Mouse (Mus musculus) liver, postnatal 0 days (tissue): ENCODE results near the gene Msi2. TPM values are rescaled to one million over a fixed set of nuclear protein-coding genes. Genes with fewer than 3 reads are reported as not detected.

Experiments used
- ATAC-seq: fragments of 200-750 bp; cut with Nextera tagmentation; 2 replicates; pipeline ENCODE4 v1.8.0; 2017; ENCODE audit warnings: mild to moderate bottlenecking, moderate library complexity
- DNase-seq: peaks from one replicate; pipeline ENCODE4 v3.0.0-alpha.2; 2016
- H3K27ac ChIP-seq: fragments of 300-500 bp; sonication (generic); 2 replicates; pipeline ENCODE4 v1.5.1; 2014; ENCODE audit warnings: antibody characterized with exemption, moderate library complexity, mild to moderate bottlenecking, low read depth
- H3K27me3 ChIP-seq: fragments of 300-500 bp; sonication (generic); 2 replicates; pipeline ENCODE4 v1.6.1; 2014; ENCODE audit warnings: low read length, control low read depth, mixed read lengths; ENCODE audit not compliant: insufficient read depth
- H3K36me3 ChIP-seq: fragments of 300-500 bp; sonication (generic); replicated peaks from 2 replicates; pipeline ENCODE4 v1.6.1; 2014; ENCODE audit warnings: mild to moderate bottlenecking, control low read depth, low read length, moderate library complexity, mixed read lengths; ENCODE audit not compliant: insufficient read depth
- H3K4me1 ChIP-seq: fragments of 300-500 bp; sonication (generic); 2 replicates; pipeline ENCODE4 v1.6.1; 2014; ENCODE audit warnings: antibody characterized with exemption, mild to moderate bottlenecking, control low read depth; ENCODE audit not compliant: insufficient read depth
- H3K4me2 ChIP-seq: fragments of 300-500 bp; sonication (generic); 2 replicates; pipeline ENCODE4 v1.6.1; 2014; ENCODE audit warnings: low read depth, mild to moderate bottlenecking, low read length, moderate library complexity, mixed read lengths
- H3K4me3 ChIP-seq: fragments of 300-500 bp; sonication (generic); 2 replicates; pipeline ENCODE4 v1.5.1; 2014; ENCODE audit warnings: low read depth, low read length
- H3K9ac ChIP-seq: fragments of 300-500 bp; sonication (generic); replicated peaks from 2 replicates; pipeline ENCODE4 v1.6.1; 2014; ENCODE audit warnings: mild to moderate bottlenecking, moderate library complexity
- H3K9me3 ChIP-seq: fragments of 300-500 bp; sonication (generic); 2 replicates; pipeline ENCODE4 v1.6.1; 2016; ENCODE audit warnings: mild to moderate bottlenecking, control low read depth, low read length, mixed read lengths
- CTCF ChIP-seq: sonication (generic); IDR thresholded peaks from 2 replicates; pipeline ENCODE4 v1.5.1; 2016; ENCODE audit warnings: antibody characterized with exemption, low read depth
- EP300 ChIP-seq: IDR thresholded peaks from 2 replicates; pipeline ENCODE4 v1.6.1; 2016; ENCODE audit warnings: antibody characterized with exemption, low read depth, mild to moderate bottlenecking
- WGBS: fragments of 180-500 bp; shearing (Covaris S2); extraction: QIAGEN DNeasy Blood & Tissue Kit; methylation state at CpG from one replicate; pipeline ENCODE4 v1.1.7; 2014; ENCODE audit not compliant: insufficient replicate concordance; 5-methylcytosine and 5-hydroxymethylcytosine counted together
- polyA plus RNA-seq: library from polyadenylated mRNA; unstranded; fragments of >200 nt; fragmentation: Nextera tagmentation; extraction: Ambion mirVana; gene quantifications from 2 replicates; pipeline ENCODE4 v1.2.1, GENCODE M21; 2015

Msi2 gene
- polyA plus RNA-seq, 1 experiment from 2014 or later, result 3.7 TPM

- Histone ChIP-seq H3K4me3 (peak overlapping the region; percentile 97), H3K36me3 (peaks cover 13% of the 10 kb centered on the region), H3K4me1 (peaks cover 24% of the 10 kb centered on the region), H3K9me3 (no peaks in the 10 kb centered on the region), H3K4me2 (peak overlapping the region; percentile 99), H3K9ac (peak overlapping the region; percentile 97), H3K27ac (peak overlapping the region; percentile 11; the same call in 1 of the 2 replicates), H3K27me3 (no peaks in the 10 kb centered on the region)
- TF ChIP-seq CTCF, result no peak
- TF ChIP-seq EP300, result no peak
- WGBS, result 4% methylated on average over 23 of the region's 23 CpGs
- DNase-seq (no peak), ATAC-seq (no peak)
Observed at GRCm38 (mm10) chr11:88716061-88716994, 2.0 kb downstream of the Msi2 start.

- TF ChIP-seq EP300, result no peak
- no peak for TF ChIP-seq CTCF
- Histone ChIP-seq H3K27ac (no peak overlapping the region), H3K4me3 (no peak overlapping the region), H3K4me1 (peaks cover 18% of the 10 kb centered on the region), H3K9me3 (no peaks in the 10 kb centered on the region), H3K36me3 (peaks cover 19% of the 10 kb centered on the region), H3K27me3 (no peaks in the 10 kb centered on the region), H3K4me2 (no peak overlapping the region), H3K9ac (no peak overlapping the region)
- WGBS, result 70% methylated on average over 7 of the region's 7 CpGs
- DNase-seq (no peak), ATAC-seq (no peak)
Observed at GRCm38 (mm10) chr11:88715299-88715698, 3.0 kb downstream of the Msi2 start.

DNA sequence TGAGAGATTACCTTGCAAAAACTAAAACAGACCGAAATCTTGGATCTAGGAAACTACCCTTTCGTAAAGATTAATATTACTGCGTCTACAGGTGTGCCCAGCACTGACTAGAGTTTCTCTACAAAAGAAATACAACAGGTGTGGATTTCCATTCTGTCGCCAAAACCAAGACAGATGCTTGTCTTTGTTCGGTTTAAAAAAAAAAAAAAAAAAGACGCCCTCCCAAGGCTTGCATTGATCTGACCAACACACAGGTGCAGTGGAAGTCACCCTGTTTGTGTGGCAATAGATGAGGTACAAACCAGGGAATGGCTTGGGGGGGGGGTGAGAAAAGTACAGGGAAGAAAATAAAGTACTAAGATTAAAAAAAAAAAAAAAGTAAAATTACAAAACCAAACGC, 4.2 kb downstream of the Msi2 start:
- Histone ChIP-seq H3K9me3 (no peaks in the 10 kb centered on the region), H3K27me3 (no peaks in the 10 kb centered on the region), H3K9ac (no peak overlapping the region), H3K4me3 (no peak overlapping the region), H3K4me1 (peaks cover 7% of the 10 kb centered on the region; the same call in 1 of the 2 replicates), H3K27ac (no peak overlapping the region), H3K36me3 (peaks cover 25% of the 10 kb centered on the region), H3K4me2 (no peak overlapping the region)
- no peak for DNase-seq
- ATAC-seq, result no peak
- TF ChIP-seq CTCF, result no peak
- TF ChIP-seq EP300, result no peak
- WGBS, result 71% methylated on average over 7 of the region's 7 CpGs

GRCm38 (mm10) chr11:88713479-88713878, 4.8 kb downstream of the Msi2 start:
- Histone ChIP-seq H3K9me3 (no peaks in the 10 kb centered on the region), H3K27me3 (no peaks in the 10 kb centered on the region), H3K4me1 (peaks cover 7% of the 10 kb centered on the region; the same call in 1 of the 2 replicates), H3K9ac (no peak overlapping the region), H3K4me2 (no peak overlapping the region), H3K4me3 (no peak overlapping the region), H3K27ac (no peak overlapping the region), H3K36me3 (peaks cover 25% of the 10 kb centered on the region)
- WGBS, result 75% methylated on average over 9 of the region's 9 CpGs
- TF ChIP-seq EP300 (no peak), CTCF (no peak)
- ATAC-seq (no peak), DNase-seq (no peak)

DNA sequence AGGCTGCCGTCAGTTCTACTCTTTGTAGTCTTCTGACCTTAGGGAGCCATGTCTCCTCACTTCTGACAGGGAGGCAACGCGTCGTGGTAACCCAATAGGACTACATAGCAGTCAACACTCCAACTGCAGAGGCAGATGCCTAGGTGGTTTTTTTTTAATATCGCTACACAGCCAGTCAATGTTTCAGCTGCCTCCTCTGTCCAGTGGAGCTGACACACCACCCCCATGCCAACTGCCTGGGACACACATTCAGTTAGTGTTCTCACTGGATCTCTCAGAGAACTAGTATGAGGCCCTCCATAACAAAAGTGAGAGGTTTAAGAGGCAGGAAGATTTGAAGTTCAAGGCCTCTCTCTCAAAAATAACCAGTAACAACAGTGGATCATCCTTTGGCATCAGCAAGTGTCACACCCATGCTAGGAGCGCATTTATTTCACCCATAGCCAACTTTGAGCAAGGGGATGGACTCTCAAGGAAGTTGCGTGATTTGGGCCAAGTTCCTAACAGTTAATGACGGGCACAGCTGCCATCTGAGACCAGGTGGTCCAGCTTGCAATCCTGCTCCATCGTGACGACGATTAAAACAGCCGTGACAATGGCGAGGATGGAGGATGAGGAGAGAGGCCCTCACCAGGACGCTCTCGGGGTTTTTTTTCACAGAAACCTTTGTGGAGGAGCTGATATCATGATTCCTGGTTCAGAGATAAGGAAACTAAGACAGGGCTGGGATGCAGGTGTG, 8.3 kb downstream of the Msi2 start:
- no peak for ATAC-seq

DNA sequence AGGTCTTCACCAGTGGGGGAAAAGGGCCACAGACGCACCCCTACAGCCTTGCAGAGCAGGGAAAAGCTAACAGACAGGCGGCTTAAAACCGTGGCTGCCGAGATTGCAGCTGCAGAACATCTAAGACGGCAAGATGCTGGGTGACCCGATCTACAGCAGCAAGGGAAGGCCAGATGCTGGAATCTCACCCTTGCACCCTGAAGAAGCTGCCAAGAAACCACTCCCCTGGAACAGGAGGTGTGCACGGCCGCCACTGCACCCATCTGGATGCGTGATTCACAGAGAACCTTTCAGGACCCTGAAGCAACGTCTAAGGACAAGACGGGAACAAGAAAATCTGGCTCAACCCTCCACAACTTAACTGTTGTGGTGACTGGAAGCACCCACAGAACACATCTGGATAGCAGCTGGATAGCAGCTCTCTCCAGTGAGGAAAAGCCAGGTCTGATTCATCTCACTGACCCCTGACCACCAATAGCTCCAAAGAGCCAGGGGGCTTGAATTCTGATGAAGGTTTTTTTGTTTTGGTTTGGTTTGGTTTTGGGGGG, 11.0 kb downstream of the Msi2 start:
- ATAC-seq, result no peak
- no peak overlapping the region for H3K9ac ChIP-seq
- H3K9me3 ChIP-seq, result no peaks in the 10 kb centered on the region
- H3K27ac ChIP-seq, result no peak overlapping the region
- H3K4me3 ChIP-seq, result no peak overlapping the region
- H3K36me3 ChIP-seq, result peaks cover 31% of the 10 kb centered on the region
- no peak for TF ChIP-seq CTCF
- TF ChIP-seq EP300, result no peak
- no peak for DNase-seq
- WGBS, result 77% methylated on average over 11 of the region's 11 CpGs
- no peaks in the 10 kb centered on the region for H3K4me1 ChIP-seq
- H3K4me2 ChIP-seq, result no peak overlapping the region
- no peaks in the 10 kb centered on the region for H3K27me3 ChIP-seq

More for the DNA sequence above, 8.3 kb downstream of the Msi2 start:
- H3K4me3 ChIP-seq, result no peak overlapping the region
- H3K9me3 ChIP-seq, result no peaks in the 10 kb centered on the region
- 85% methylated on average over 15 of the region's 15 CpGs for WGBS
- H3K4me2 ChIP-seq, result no peak overlapping the region
- DNase-seq, result no peak
- H3K9ac ChIP-seq, result no peak overlapping the region
- no peak for TF ChIP-seq EP300
- TF ChIP-seq CTCF, result no peak
- no peak overlapping the region for H3K27ac ChIP-seq
- H3K27me3 ChIP-seq, result no peaks in the 10 kb centered on the region
- H3K36me3 ChIP-seq, result peaks cover 34% of the 10 kb centered on the region
- no peaks in the 10 kb centered on the region for H3K4me1 ChIP-seq
